Mouse (Mus musculus): ENCODE measurements around the gene Foxp1. TPM values are rescaled to one million over a fixed set of nuclear protein-coding genes. Genes with fewer than 3 reads are reported as not detected.

The Foxp1 gene
- polyA plus RNA-seq, 1 experiment = 68.1 TPM

DNA sequence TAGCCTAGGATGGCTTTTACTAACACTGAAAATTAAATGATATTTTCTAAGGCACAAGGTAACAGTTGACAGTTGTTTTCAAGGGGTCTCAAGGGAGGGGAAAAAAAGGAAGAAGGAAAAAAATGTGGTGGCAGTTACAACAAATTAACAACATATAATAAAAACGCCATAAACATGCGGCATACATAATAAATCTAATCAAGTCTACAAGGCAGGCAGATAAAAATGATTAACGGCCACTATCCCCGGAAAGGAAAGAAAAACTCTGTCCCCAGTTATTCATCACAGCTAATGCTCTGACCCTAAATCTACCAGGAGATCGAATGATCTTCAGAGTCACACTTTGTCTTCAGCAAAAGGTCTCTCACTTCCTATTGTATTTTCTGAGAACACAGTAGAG is 186.3 kb downstream of the Foxp1 start:
- TF ChIP-seq POLR2A (IDR thresholded peaks at IDR 0.05; ENCODE audit: borderline replicate concordance, extremely low read depth, insufficient read depth, insufficient read length, poor library complexity, severe bottlenecking) (no peak), CTCF (IDR thresholded peaks at IDR 0.05; ENCODE audit: borderline replicate concordance, extremely low read depth, insufficient read depth, insufficient read length) (no peak)
- DNase-seq (ENCODE audit: low read depth) = no peak

DNA sequence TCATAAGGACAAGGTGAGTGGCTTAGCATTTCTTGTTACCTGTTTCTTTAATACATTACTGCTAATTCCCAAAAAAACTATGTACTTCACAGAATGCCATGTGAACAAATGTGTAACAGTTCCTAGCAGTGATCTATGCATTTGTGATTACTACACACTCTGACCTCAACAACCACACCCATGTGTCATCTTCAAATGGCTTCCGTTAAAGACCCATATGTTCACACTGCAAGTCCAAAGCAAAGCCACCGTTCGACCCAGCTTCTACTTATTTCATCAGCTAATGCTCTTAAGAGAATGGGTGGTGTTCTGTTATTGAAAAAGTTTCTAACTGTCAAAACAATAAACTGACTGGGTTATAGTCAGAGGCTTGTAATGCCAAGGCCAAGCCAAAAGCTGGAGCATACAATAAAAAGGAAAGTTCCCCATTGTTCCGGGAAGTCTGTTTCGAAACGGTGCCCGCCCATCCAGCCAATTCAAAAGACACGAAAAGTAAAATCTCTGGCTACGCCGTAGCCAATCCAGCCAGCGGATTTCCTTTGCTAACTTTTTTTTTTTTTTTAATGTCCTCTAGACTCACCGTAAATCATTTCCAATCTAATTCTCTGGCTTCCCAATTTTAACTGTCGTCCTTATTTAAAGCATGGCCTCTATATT is 187.2 kb downstream of the Foxp1 start:
- no peak for DNase-seq (ENCODE audit: low read depth)
- TF ChIP-seq CTCF (IDR thresholded peaks at IDR 0.05; ENCODE audit: borderline replicate concordance, extremely low read depth, insufficient read depth, insufficient read length) (no peak), POLR2A (IDR thresholded peaks at IDR 0.05; ENCODE audit: borderline replicate concordance, extremely low read depth, insufficient read depth, insufficient read length, poor library complexity, severe bottlenecking) (no peak)

DNA sequence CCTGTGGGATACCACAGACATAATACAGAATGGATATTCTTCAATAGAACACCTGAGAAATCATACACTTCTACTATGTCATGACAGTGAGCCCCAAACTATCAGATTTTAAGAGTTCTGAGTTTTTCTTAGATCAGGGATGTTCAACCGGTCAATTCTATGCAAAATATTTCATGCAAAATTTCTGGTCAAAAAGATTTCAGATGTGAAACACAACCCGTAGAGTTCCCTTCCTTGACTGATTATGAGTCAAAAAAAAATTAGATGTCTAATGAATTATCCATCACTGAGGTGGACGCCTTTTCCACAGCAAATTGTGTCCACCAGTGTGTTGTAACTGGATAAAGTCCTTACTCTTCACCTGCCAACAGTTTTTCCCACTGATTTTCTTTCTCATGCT is 188.3 kb downstream of the Foxp1 start:
- DNase-seq (ENCODE audit: low read depth) = no peak
- no peak for TF ChIP-seq CTCF (IDR thresholded peaks at IDR 0.05; ENCODE audit: borderline replicate concordance, extremely low read depth, insufficient read depth, insufficient read length)
- TF ChIP-seq POLR2A (IDR thresholded peaks at IDR 0.05; ENCODE audit: borderline replicate concordance, extremely low read depth, insufficient read depth, insufficient read length, poor library complexity, severe bottlenecking) = no peak

DNA sequence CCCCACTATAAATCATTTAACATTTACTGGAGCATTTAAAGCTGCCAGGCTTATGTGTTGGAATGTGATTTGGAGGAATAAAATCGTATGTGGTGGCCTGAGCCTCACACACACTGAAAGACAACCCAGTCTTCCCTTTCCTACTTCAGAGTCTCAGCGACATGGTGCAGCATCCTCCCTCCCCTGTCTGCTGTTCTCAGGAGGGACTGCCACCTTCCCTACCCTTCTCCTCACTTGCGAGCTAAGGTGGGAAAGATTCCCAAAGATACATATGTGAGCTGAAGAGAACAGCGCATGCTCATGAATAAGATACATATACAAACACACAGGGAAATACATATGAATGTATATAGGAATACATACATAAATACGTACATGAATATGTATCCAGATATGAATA is 189.4 kb downstream of the Foxp1 start:
- DNase-seq (ENCODE audit: low read depth) = no peak
- no peak for TF ChIP-seq CTCF (IDR thresholded peaks at IDR 0.05; ENCODE audit: borderline replicate concordance, extremely low read depth, insufficient read depth, insufficient read length)
- TF ChIP-seq POLR2A (IDR thresholded peaks at IDR 0.05; ENCODE audit: borderline replicate concordance, extremely low read depth, insufficient read depth, insufficient read length, poor library complexity, severe bottlenecking) = no peak

DNA sequence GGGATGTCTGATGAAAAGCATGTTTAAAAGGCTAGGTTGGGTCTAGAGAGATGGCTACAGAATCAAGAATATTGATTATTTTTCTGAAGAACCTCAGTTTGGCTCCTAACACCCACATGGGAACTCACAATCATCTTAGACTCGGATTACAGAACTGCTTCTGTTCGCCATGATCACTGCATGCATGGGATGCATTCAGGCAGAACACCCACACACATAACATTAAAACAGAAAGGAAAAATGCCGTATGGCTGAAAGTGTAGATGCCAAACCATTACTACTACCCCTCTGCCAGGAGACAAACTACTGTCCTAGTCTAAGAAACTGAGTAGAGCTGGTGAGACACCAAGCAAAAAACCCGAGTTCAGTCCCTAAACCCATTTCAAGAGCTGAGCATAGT is 192.4 kb downstream of the Foxp1 start:
- TF ChIP-seq POLR2A (IDR thresholded peaks at IDR 0.05; ENCODE audit: borderline replicate concordance, extremely low read depth, insufficient read depth, insufficient read length, poor library complexity, severe bottlenecking) (no peak), CTCF (IDR thresholded peaks at IDR 0.05; ENCODE audit: borderline replicate concordance, extremely low read depth, insufficient read depth, insufficient read length) (no peak)
- DNase-seq (ENCODE audit: low read depth) = no peak

DNA sequence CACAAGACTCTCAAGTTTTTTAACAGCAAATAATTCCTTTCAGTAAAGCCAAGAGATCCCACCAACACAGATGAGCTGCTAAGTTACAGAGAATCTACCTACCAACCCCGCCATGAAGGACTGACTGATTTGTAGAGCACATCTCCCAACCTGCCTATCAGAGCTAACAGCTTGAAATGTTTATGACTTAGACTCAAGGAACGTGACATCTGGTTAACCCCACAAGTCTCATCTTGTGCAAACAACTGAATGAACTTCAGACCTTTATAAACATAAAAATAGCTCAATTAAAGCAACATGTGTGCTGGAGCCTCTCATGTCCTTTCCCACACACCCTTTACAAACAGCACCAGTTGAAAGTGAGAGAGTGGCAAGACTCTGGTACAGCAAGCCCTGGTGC is 193.9 kb downstream of the Foxp1 start:
- DNase-seq (ENCODE audit: low read depth) = no peak
- TF ChIP-seq POLR2A (IDR thresholded peaks at IDR 0.05; ENCODE audit: borderline replicate concordance, extremely low read depth, insufficient read depth, insufficient read length, poor library complexity, severe bottlenecking) (no peak), CTCF (IDR thresholded peaks at IDR 0.05; ENCODE audit: borderline replicate concordance, extremely low read depth, insufficient read depth, insufficient read length) (no peak)

DNA sequence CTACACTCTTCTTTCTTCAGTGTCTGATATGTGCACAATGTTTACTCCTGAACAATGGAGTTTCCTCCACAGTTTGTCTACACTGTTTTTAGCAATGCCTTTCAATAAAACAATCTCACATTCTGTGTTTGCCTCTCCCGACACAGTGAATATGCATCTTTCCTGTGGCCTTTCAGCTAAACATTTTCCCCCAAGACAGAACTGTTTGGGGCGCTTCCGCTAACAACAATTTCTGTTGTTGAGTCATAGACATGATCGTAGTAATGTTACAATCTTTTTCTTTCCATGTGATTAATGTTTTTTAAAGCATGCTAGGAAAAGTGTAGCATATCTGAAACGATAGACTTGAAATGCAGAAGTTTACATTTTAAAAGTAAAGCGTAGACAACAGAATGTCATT is 194.4 kb downstream of the Foxp1 start:
- DNase-seq (ENCODE audit: low read depth) = no peak
- no peak for TF ChIP-seq POLR2A (IDR thresholded peaks at IDR 0.05; ENCODE audit: borderline replicate concordance, extremely low read depth, insufficient read depth, insufficient read length, poor library complexity, severe bottlenecking)
- TF ChIP-seq CTCF (IDR thresholded peaks at IDR 0.05; ENCODE audit: borderline replicate concordance, extremely low read depth, insufficient read depth, insufficient read length) = no peak

DNA sequence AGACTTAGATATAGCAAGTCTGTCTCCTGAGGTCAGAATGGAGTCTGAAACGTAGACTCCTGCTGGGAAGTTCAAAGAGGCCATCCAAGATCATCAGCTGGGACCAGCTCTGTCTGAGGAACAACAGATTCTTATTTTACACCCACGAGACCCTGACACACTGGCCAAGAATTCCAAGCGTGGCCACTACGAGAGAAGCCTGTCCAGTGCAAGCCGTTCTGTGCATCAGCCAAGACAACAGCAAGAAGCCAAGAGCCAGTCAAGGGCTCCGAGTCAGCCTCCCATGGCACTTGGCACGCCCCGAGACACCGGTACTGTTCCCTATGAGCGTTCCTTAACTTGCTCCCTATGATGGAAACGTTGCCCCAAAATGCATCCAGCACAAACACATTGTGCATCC is 194.8 kb downstream of the Foxp1 start:
- DNase-seq (ENCODE audit: low read depth) = no peak
- no peak for TF ChIP-seq POLR2A (IDR thresholded peaks at IDR 0.05; ENCODE audit: borderline replicate concordance, extremely low read depth, insufficient read depth, insufficient read length, poor library complexity, severe bottlenecking)
- TF ChIP-seq CTCF (IDR thresholded peaks at IDR 0.05; ENCODE audit: borderline replicate concordance, extremely low read depth, insufficient read depth, insufficient read length) = no peak

DNA sequence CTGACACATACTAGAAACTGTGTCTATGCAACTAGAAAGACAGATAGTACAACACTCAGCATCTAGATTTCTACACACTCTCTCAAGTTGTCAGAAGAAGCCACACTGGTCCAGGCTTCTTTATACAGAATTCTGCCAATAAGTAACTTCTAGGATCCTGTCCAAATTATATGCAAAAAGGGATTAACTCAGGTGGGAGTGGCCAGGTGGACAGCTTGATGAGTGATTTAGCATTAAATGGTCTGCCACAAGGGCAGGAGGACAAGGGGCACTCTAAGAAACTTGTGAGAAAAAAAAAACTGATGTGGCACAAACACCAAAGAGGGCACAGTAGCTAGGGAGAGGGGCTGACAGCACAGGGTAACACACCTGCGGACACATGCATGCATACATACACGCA is 196.6 kb downstream of the Foxp1 start:
- no peak for DNase-seq (ENCODE audit: low read depth)
- TF ChIP-seq CTCF (IDR thresholded peaks at IDR 0.05; ENCODE audit: borderline replicate concordance, extremely low read depth, insufficient read depth, insufficient read length) (no peak), POLR2A (IDR thresholded peaks at IDR 0.05; ENCODE audit: borderline replicate concordance, extremely low read depth, insufficient read depth, insufficient read length, poor library complexity, severe bottlenecking) (no peak)

DNA sequence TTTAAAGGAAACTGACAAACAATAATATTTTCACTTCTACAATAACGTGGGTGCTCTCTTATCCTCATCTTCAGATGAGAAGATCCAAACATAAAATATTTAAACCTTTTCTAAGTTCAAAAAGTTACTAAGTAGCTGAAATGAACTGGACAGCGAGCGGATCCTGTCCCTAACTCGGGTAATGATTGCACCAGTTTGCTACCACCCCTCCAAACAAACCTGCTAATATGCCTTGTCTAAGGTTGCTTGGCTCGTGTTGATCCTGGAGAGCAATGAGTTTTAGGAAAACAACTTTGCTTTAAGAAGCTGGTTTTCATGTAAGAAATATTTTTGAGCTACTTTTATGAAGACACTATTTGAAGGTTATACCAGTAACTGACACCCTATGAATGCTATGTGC is 197.1 kb downstream of the Foxp1 start:
- DNase-seq (ENCODE audit: low read depth) = no peak
- TF ChIP-seq POLR2A (IDR thresholded peaks at IDR 0.05; ENCODE audit: borderline replicate concordance, extremely low read depth, insufficient read depth, insufficient read length, poor library complexity, severe bottlenecking) (no peak), CTCF (IDR thresholded peaks at IDR 0.05; ENCODE audit: borderline replicate concordance, extremely low read depth, insufficient read depth, insufficient read length) (no peak)

DNA sequence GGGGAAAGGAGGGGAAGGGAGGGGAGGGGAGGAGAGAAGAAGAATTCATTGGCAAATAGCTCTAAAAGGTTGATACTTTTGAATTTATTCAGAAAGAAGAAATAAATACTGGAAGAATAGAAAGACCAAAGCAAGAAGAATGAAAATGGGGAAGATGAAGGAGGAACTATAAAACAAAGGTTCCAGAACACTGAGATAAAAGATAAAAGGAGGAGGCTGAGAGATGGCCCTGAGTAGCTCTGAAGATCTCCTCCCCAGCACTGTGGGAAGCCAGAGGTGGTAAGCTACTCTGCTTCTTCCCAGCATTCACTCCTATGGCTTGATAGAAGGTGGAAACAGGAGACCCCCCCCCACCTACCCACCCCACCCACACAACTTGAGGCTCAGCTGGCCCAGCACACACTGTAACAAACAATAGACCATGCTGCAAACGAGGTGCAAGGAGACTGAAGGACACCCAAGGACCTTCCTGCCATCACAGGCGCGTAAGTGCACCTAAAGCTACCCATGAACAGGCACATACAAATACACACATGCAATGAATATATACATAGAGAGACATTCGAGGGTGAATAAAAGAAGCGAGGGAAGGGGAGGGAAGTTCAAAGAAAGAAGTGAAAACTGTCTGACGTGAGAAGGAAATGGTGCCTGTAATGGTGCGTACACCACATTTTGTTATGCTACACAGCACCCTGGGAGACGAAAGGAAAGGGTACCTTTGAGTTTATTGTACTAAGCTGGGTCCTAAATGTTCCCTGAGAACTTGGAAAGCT is 200.2 kb downstream of the Foxp1 start:
- no peak for DNase-seq (ENCODE audit: low read depth)
- TF ChIP-seq POLR2A (IDR thresholded peaks at IDR 0.05; ENCODE audit: borderline replicate concordance, extremely low read depth, insufficient read depth, insufficient read length, poor library complexity, severe bottlenecking) (no peak), CTCF (IDR thresholded peaks at IDR 0.05; ENCODE audit: borderline replicate concordance, extremely low read depth, insufficient read depth, insufficient read length) (no peak)

DNA sequence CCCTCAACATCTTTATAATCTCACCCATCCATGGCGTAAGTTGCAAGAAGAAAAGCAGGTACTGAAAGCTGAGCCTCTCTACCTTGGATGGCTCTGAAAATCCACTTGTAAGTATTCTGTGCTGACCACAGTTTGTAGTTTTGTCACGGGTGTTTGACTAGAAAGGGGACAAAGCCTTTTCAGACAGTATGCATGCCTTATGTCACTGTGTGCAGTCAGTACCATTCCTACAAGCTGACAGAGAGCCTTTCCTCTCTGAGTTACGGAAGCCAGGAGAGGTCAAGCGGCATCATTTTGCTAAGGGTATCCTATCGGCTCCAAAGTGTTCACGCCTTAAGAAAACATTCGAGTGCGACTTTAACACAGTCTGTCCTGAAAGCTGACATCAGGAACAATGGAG is 202.1 kb downstream of the Foxp1 start:
- DNase-seq (ENCODE audit: low read depth) = no peak

More for the DNA sequence above, 202.1 kb downstream of the Foxp1 start:
- no peak for TF ChIP-seq POLR2A (IDR thresholded peaks at IDR 0.05; ENCODE audit: borderline replicate concordance, extremely low read depth, insufficient read depth, insufficient read length, poor library complexity, severe bottlenecking)
- no peak for TF ChIP-seq CTCF (IDR thresholded peaks at IDR 0.05; ENCODE audit: borderline replicate concordance, extremely low read depth, insufficient read depth, insufficient read length)

All from brain, embryonic 14.5 days (tissue).